Mouse (Mus musculus) layer of hippocampus, adult 11-12 months (tissue): ENCODE measurements around the gene Apobec2.

ENCODE experiments used
- DNase-seq: peaks from one replicate; pipeline ENCODE4 v3.0.0; 2022; ENCODE audit warnings: low spot score

Apobec2 gene

GRCm38 (mm10) chr17:48409380-48410298 lies 23.1 kb downstream of the Apobec2 start, which contains the start of the genes Nfya and Oard1:
TSS of gene Nfya (minus strand) at chr17:48409906.
TSS of gene Oard1 (plus strand) at chr17:48410014.
- DNase-seq = peak; percentile 100

DNA sequence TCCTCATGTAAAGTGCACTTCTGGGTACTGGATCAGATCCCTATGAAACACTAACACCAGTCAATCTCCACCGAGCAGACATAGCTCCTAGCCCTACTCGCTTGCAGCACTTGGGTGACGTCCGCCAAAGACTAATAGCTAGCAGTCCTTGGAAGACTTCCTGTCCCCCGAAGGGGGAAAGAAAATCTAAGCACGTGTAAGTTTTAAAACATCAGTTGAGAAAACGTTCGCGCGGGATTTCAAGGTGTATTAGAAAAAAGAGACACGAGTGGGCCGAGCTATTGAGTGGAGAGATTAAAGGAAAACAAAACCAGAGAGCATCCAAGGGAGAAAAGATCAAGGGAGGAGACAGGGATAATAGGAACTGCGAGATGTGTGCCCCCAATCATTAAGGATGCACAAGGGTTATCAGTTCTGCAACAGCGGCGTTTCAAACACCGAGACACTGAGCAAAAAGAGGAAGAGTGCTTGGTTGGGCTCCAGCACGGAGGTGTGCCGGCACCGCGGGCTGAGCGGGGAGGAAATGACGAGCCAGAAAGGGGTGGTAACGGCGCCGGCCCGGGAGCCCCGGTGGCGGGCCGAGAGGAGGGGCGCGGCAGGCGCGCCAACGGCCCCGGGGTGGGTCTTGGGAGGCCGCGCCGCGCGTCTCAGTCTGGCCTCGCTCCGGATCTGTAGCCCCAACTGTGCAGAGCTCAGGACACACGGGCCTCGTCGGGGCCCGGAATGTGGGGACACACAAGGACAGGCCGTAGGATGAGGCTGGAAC lies 24.0 kb downstream of the Apobec2 start:
- peak; percentile 72 for DNase-seq

DNA sequence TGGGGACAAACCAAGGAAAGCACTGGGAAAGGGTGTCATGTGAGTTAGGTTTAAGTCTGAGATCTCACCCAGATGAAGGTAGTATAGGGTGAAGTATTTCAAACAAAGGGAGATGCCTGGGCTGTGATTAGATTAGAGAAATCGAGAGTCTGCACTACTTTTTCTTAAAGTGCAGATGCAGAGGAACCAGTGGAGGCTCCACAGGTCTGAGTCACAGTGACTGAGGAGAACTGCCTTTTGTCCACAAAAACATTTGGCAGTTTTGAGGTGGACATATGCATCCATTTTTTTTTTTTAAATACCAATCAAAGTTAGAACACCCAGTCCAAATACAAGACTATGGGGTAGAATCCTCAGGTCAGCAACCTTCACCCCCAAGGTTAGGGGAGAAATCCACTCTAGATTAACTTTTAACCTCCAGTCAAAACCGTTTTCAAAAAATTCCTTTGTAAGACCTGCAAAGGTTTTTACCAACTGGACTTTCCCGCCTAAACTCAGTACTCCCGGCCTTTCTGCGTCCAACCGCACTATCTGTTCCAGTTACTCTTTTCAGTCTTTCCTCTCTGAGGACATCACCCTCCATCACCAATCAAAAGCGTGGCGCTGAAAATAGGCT lies 24.7 kb downstream of the Apobec2 start:
- DNase-seq = no peak

DNA sequence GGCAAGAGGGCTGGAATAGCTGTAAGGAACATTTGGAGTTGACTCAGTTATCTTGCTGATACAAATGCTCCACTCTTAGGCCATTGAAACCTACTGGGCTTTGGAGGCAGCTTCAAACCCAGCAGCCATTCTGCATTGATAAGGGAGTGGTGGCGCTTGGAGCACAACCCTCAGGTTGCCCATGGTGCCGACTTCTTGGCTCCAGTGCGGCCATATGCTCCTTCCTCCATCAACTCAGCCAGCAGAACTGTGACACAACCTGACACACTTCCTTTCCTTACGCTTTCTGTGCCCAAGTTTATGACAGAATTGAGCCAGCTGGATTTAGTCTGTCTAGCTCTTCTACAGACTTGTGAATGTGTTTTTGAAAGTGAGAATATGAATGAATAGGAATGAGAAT lies 25.6 kb downstream of the Apobec2 start:
- no peak for DNase-seq

DNA sequence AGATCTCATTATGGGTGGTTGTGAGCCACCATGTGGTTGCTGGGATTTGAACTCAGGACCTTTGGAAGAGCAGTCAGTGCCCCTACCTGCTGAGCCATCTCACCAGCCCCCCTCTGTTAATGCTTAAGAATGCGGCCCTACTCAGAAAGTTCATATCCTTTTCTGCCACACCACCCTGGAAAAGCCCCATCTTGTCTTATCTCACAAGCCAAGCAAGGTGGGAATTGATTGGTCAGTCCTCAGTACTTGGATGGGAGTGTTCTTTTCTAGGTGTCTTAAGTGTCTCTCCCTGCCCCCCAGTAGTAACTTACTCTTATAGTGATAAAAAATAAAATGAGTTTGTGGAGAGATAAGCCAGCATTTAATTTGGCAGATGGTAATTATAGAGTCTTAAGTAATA lies 28.0 kb downstream of the Apobec2 start:
- DNase-seq = no peak

GRCm38 (mm10) chr17:48403848-48404247 lies 28.9 kb downstream of the Apobec2 start:
- DNase-seq = no peak

DNA sequence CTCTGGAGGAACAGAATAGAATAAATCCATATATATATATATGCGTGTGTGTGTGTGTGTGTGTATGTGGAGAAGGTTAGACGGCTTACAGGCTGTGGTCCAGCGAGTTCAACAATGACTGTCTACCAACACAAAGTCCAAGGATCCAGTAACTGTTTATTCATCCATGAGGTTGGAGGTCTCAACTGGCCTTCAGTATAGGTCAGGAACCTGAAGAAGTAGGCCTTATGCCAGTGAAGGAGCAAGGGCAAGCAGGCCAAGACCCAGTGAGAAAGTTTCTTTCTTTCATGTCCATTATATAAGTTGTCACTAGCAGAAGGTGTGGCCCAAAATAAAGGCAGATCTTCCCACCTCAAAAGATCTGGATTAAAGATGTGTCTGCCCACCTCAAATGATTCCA lies 30.0 kb downstream of the Apobec2 start:
- DNase-seq = no peak

- DNase-seq = no peak
Measured at GRCm38 (mm10) chr17:48401710-48402109, 31.0 kb downstream of the Apobec2 start.

GRCm38 (mm10) chr17:48392616-48393015 lies 40.1 kb downstream of the Apobec2 start:
- DNase-seq = peak; percentile 43

DNA sequence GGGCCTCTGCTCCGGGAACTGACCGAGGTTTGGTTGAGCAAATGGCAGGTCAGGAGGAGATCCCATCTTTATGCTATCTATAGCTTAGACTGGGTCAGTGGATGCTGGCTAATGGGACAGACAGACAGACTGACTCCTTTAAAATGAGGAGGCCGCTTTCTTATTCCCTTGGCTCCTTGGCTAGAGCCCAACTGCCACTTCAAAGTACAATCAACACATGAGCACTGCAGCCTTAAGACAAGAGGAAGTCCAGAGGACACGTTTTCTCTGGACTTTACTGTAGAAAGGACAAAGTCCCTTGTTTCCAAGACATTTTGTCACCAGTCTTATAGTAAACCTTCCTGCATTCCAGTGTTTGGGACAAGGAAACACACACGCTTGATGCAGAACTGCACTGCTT lies 41.3 kb downstream of the Apobec2 start:
- DNase-seq = no peak

GRCm38 (mm10) chr17:48389442-48389841 lies 43.3 kb downstream of the Apobec2 start:
- no peak for DNase-seq

DNA sequence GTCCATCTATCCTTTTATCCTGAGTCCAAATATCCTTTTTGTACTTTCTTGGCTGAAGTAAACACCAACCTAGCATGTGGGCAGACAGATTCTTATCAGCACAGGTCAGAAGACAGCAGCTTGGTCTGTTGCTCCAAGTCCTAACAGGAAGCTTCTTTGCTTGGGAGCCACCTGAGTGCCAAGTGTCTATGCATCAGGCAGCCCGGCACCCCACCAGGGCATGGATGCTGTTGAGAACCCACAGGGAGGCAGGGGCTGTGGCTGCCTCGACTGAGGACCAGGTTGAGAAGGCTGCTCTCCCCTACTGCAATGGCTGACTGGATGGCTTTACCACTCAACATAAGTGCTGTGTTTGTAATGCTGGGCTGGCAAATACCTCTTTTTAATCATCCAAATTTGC lies 44.1 kb downstream of the Apobec2 start:
- no peak for DNase-seq

DNA sequence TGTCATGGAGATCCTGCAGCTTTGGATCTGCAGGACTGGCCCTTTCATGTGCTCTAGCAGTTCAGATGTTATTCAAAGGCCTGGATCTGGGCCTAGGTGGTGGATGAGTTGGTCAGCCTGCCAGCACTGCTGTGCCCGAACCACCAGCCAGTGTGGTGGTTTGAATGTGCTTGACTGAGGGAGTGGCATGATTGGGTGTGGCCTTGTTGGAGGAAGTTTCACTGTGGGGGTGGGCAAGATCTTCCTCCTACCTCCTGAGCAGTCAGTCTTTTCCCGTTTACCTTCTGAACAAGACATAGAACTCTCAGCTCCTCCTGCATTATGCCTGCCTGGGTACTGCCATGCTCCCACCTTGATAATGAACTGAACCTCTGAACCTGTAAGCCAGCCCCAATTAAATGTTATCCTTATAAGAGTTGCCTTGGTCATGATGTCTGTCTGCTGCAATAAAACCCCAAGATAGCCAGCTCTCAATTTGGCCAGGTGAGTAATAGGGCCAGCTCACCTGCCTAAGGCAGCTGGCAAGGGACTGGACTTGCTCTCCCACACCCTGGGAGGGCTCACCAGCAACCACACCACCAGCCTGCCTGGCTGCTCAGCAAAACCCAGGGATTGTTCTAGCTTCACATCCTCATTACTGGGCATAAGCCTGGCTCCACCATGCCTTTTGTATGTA lies 46.8 kb downstream of the Apobec2 start:
- no peak for DNase-seq

- no peak for DNase-seq
Measured at GRCm38 (mm10) chr17:48379050-48379449, 53.7 kb downstream of the Apobec2 start.

- DNase-seq = no peak
Measured at GRCm38 (mm10) chr17:48376102-48376501, 56.6 kb downstream of the Apobec2 start.

GRCm38 (mm10) chr17:48372987-48373386 lies 59.7 kb downstream of the Apobec2 start:
- no peak for DNase-seq

DNA sequence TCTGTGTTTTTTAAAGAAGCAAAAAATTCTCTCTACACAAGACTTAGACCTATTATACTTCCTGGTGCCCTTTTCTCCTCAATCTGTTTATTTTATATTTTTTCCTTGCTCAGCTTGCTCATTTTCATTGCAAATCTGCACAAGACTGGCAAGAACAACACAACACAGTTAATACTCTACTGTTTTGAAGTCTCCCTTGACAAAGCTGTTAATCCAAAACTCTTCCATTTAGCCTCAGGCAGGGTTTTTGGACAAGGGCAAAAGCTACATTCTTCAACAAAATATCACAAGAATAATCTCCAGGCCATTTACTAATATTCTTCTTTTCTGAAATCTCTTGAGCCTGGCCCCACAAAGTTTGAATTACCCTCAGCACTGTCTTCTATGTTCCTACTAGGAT lies 61.1 kb downstream of the Apobec2 start:
- no peak for DNase-seq
